Mouse (Mus musculus): ENCODE measurements around the gene Slc4a1ap. TPM values are rescaled to one million over a fixed set of nuclear protein-coding genes. Genes with fewer than 3 reads are reported as not detected.
A peak's percentile ranks its signal among the peaks of the same experiment; 100 is the strongest.

Gene Slc4a1ap
- polyA plus RNA-seq, 1 experiment: 15.9 TPM

GRCm38 (mm10) chr5:31564976-31565375 is 38.2 kb downstream of the Slc4a1ap start:
- no peaks in the 10 kb centered on the region for H3K36me3 ChIP-seq (ENCODE audit: control insufficient read depth, insufficient read depth)
- H3K4me2 ChIP-seq (ENCODE audit: low read depth): no peak overlapping the region
- no peaks in the 10 kb centered on the region for H3K27me3 ChIP-seq (ENCODE audit: control insufficient read depth, insufficient read depth, insufficient read length)
- H3ac ChIP-seq (ENCODE audit: control insufficient read depth, insufficient read length): no peak overlapping the region
- H3K4me3 ChIP-seq: no peak overlapping the region
- TF ChIP-seq MAX (IDR thresholded peaks at IDR 0.05; ENCODE audit: low read depth) (no peak), REST (IDR thresholded peaks at IDR 0.05; ENCODE audit: insufficient read depth, insufficient read length) (no peak), POLR2A (IDR thresholded peaks at IDR 0.05; ENCODE audit: insufficient read length, low read depth) (no peak), TCF12 (IDR thresholded peaks at IDR 0.05; ENCODE audit: insufficient read depth, poor library complexity, severe bottlenecking) (no peak), E2F4 (IDR thresholded peaks at IDR 0.05; ENCODE audit: insufficient read depth) (no peak), USF1 (IDR thresholded peaks at IDR 0.05; ENCODE audit: low read depth) (no peak), MYOG (IDR thresholded peaks at IDR 0.05; ENCODE audit: control insufficient read depth in 1 of 3, insufficient read depth in 1 of 3, insufficient read length in 2 of 3, low read depth in 2 of 3) (no peak), SRF (IDR thresholded peaks at IDR 0.05; ENCODE audit: control insufficient read depth, insufficient read length, low read depth) (no peak), TCF3 (IDR thresholded peaks at IDR 0.05; ENCODE audit: insufficient read length, low read depth) (no peak), POLR2AphosphoS2 (IDR thresholded peaks at IDR 0.05; ENCODE audit: insufficient read length, low read depth) (no peak), MYOD1 (IDR thresholded peaks at IDR 0.05; ENCODE audit: control insufficient read depth in 1 of 3, insufficient read length in 2 of 3, low read depth in 2 of 3) (no peak)
- H3K79me2 ChIP-seq (ENCODE audit: control insufficient read depth, insufficient read depth): no peaks in the 10 kb centered on the region

GRCm38 (mm10) chr5:31566026-31566425 is 39.2 kb downstream of the Slc4a1ap start:
- no peaks in the 10 kb centered on the region for H3K36me3 ChIP-seq (ENCODE audit: control insufficient read depth, insufficient read depth)
- H3K4me3 ChIP-seq: no peak overlapping the region
- TF ChIP-seq SRF (IDR thresholded peaks at IDR 0.05; ENCODE audit: control insufficient read depth, insufficient read length, low read depth) (no peak), CEBPB (IDR thresholded peaks at IDR 0.05; ENCODE audit: insufficient read depth, poor library complexity, severe bottlenecking) (no peak), E2F4 (IDR thresholded peaks at IDR 0.05; ENCODE audit: insufficient read depth) (no peak), TCF12 (IDR thresholded peaks at IDR 0.05; ENCODE audit: insufficient read depth, poor library complexity, severe bottlenecking) (no peak), POLR2AphosphoS2 (IDR thresholded peaks at IDR 0.05; ENCODE audit: insufficient read length, low read depth) (no peak), USF1 (IDR thresholded peaks at IDR 0.05; ENCODE audit: low read depth) (no peak), MAX (IDR thresholded peaks at IDR 0.05; ENCODE audit: low read depth) (no peak), MYOD1 (IDR thresholded peaks at IDR 0.05; ENCODE audit: control insufficient read depth in 1 of 3, insufficient read length in 2 of 3, low read depth in 2 of 3) (no peak), TCF3 (IDR thresholded peaks at IDR 0.05; ENCODE audit: insufficient read length, low read depth) (no peak), POLR2A (IDR thresholded peaks at IDR 0.05; ENCODE audit: insufficient read length, low read depth) (no peak)
- H3K79me2 ChIP-seq (ENCODE audit: control insufficient read depth, insufficient read depth): no peaks in the 10 kb centered on the region
- H3ac ChIP-seq (ENCODE audit: control insufficient read depth, insufficient read length): no peak overlapping the region
- H3K4me2 ChIP-seq (ENCODE audit: low read depth): no peak overlapping the region
- no peaks in the 10 kb centered on the region for H3K27me3 ChIP-seq (ENCODE audit: control insufficient read depth, insufficient read depth, insufficient read length)

GRCm38 (mm10) chr5:31566457-31566856 is 39.7 kb downstream of the Slc4a1ap start:
- Histone ChIP-seq H3K79me2 (ENCODE audit: control insufficient read depth, insufficient read depth) (no peaks in the 10 kb centered on the region), H3K4me2 (ENCODE audit: low read depth) (no peak overlapping the region), H3K4me3 (no peak overlapping the region), H3ac (ENCODE audit: control insufficient read depth, insufficient read length) (no peak overlapping the region), H3K36me3 (ENCODE audit: control insufficient read depth, insufficient read depth) (no peaks in the 10 kb centered on the region), H3K27me3 (ENCODE audit: control insufficient read depth, insufficient read depth, insufficient read length) (no peaks in the 10 kb centered on the region)
- TF ChIP-seq SRF (IDR thresholded peaks at IDR 0.05; ENCODE audit: control insufficient read depth, insufficient read length, low read depth): no peak
- no peak for TF ChIP-seq E2F4 (IDR thresholded peaks at IDR 0.05; ENCODE audit: insufficient read depth)
- TF ChIP-seq CEBPB (IDR thresholded peaks at IDR 0.05; ENCODE audit: insufficient read depth, poor library complexity, severe bottlenecking): no peak
- TF ChIP-seq POLR2A (IDR thresholded peaks at IDR 0.05; ENCODE audit: insufficient read length, low read depth): no peak

GRCm38 (mm10) chr5:31567951-31568657 is 41.3 kb downstream of the Slc4a1ap start:
- Histone ChIP-seq H3K4me3 (no peak overlapping the region), H3K79me2 (ENCODE audit: control insufficient read depth, insufficient read depth) (no peaks in the 10 kb centered on the region), H3K36me3 (ENCODE audit: control insufficient read depth, insufficient read depth) (no peaks in the 10 kb centered on the region), H3K4me2 (ENCODE audit: low read depth) (peak overlapping the region; percentile 14), H3ac (ENCODE audit: control insufficient read depth, insufficient read length) (no peak overlapping the region), H3K27me3 (ENCODE audit: control insufficient read depth, insufficient read depth, insufficient read length) (no peaks in the 10 kb centered on the region)
- TF ChIP-seq MYOD1 (IDR thresholded peaks at IDR 0.05; ENCODE audit: control insufficient read depth in 1 of 3, insufficient read length in 2 of 3, low read depth in 2 of 3): no peak
- no peak for TF ChIP-seq MAX (IDR thresholded peaks at IDR 0.05; ENCODE audit: low read depth)
- no peak for TF ChIP-seq CEBPB (IDR thresholded peaks at IDR 0.05; ENCODE audit: insufficient read depth, poor library complexity, severe bottlenecking)
- no peak for TF ChIP-seq POLR2AphosphoS2 (IDR thresholded peaks at IDR 0.05; ENCODE audit: insufficient read length, low read depth)
- TF ChIP-seq USF1 (IDR thresholded peaks at IDR 0.05; ENCODE audit: low read depth): no peak
- TF ChIP-seq REST (IDR thresholded peaks at IDR 0.05; ENCODE audit: insufficient read depth, insufficient read length): no peak
- TF ChIP-seq MYOG (IDR thresholded peaks at IDR 0.05; ENCODE audit: control insufficient read depth in 1 of 3, insufficient read depth in 1 of 3, insufficient read length in 2 of 3, low read depth in 2 of 3): no peak
- TF ChIP-seq TCF3 (IDR thresholded peaks at IDR 0.05; ENCODE audit: insufficient read length, low read depth): no peak
- no peak for TF ChIP-seq SRF (IDR thresholded peaks at IDR 0.05; ENCODE audit: control insufficient read depth, insufficient read length, low read depth)
- no peak for TF ChIP-seq POLR2A (IDR thresholded peaks at IDR 0.05; ENCODE audit: insufficient read length, low read depth)
- TF ChIP-seq E2F4 (IDR thresholded peaks at IDR 0.05; ENCODE audit: insufficient read depth): no peak
- TF ChIP-seq TCF12 (IDR thresholded peaks at IDR 0.05; ENCODE audit: insufficient read depth, poor library complexity, severe bottlenecking): no peak

Measured in myocyte (in vitro differentiated cells).